Mouse (Mus musculus) kidney, embryonic 16.5 days (tissue): ENCODE measurements around the gene Cx3cl1. TPM values are rescaled to one million over a fixed set of nuclear protein-coding genes. Genes with fewer than 3 reads are reported as not detected.

Experiments used
- ATAC-seq: fragments of 200-750 bp; cut with Nextera tagmentation; 2 replicates; pipeline ENCODE4 v1.8.0; 2017; ENCODE audit warnings: moderate TSS enrichment; ENCODE audit not compliant: low FRiP score, low TSS enrichment
- H3K27ac ChIP-seq: fragments of 300-500 bp; sonication (generic); 2 replicates; pipeline ENCODE4 v1.5.1; 2014; ENCODE audit warnings: low read length
- H3K27me3 ChIP-seq: fragments of 300-500 bp; sonication (generic); 2 replicates; pipeline ENCODE4 v1.6.1; 2014; ENCODE audit warnings: low read length, control low read depth, mixed read lengths; ENCODE audit not compliant: insufficient read depth
- H3K36me3 ChIP-seq: fragments of 300-500 bp; sonication (generic); 2 replicates; pipeline ENCODE4 v1.6.1; 2014; ENCODE audit warnings: low read length, control low read depth, mixed read lengths; ENCODE audit not compliant: insufficient read depth
- H3K4me1 ChIP-seq: fragments of 300-500 bp; sonication (generic); 2 replicates; pipeline ENCODE4 v1.6.1; 2014; ENCODE audit warnings: low read length, control low read depth, mixed read lengths; ENCODE audit not compliant: insufficient read depth
- H3K4me2 ChIP-seq: fragments of 300-500 bp; sonication (generic); replicated peaks from 2 replicates; pipeline ENCODE4 v1.6.1; 2014; ENCODE audit warnings: low read depth, low read length
- H3K4me3 ChIP-seq: fragments of 300-500 bp; sonication (generic); 2 replicates; pipeline ENCODE4 v1.5.1; 2014; ENCODE audit warnings: mild to moderate bottlenecking, low read length
- H3K9ac ChIP-seq: fragments of 300-500 bp; sonication (generic); replicated peaks from 2 replicates; pipeline ENCODE4 v1.6.1; 2014; ENCODE audit warnings: low read length
- H3K9me3 ChIP-seq: fragments of 300-500 bp; sonication (generic); 2 replicates; pipeline ENCODE4 v1.6.1; 2016; ENCODE audit warnings: low read length, control low read depth
- WGBS: fragments of 180-500 bp; shearing (Covaris S2); extraction: QIAGEN DNeasy Blood & Tissue Kit; methylation state at CpG from one replicate; pipeline ENCODE4 v1.1.7; 2014; 5-methylcytosine and 5-hydroxymethylcytosine counted together
- polyA plus RNA-seq: library from polyadenylated mRNA; unstranded; fragments of >200 nt; fragmentation: Nextera tagmentation; extraction: Ambion mirVana; gene quantifications from 2 replicates; pipeline ENCODE4 v1.2.1, GENCODE M21; 2015

The Cx3cl1 gene
- polyA plus RNA-seq, 1 experiment from 2014 or later: 12.8 TPM

DNA sequence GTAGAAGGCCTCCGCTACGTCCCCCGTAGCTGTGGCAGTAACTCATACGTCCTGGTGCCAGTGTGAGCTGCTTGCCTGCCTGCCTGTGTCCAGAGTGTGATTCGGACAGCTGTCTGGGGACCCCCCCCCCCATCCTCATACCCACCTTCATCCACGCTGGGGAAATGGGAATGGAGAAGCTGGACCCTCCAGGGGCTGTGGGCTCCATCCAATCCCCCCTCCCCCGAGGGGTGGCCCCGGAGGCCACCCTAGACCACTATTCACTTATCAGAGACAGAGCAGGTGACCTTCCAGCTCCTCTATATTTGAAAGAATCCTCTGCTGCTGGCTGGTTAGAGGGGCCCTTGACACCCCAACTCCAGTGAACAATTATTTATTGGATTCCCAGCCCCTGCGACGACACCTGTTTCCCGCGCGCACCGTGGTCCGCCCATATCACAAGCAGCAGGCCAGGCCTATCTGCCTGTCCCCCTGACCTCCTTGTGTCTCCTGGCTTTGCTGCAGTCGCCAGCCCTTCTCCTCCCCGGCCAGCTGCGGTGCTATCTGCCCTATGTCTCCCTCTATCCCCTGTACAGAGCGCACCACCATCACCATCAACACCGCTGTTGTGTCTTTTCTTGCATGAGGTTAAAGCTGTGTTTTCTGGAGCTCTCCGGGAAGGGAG, 8.8 kb downstream of the Cx3cl1 start:
- Histone ChIP-seq H3K27me3 (no peaks in the 10 kb centered on the region), H3K36me3 (no peaks in the 10 kb centered on the region), H3K9me3 (no peaks in the 10 kb centered on the region), H3K4me3 (no peak overlapping the region), H3K4me2 (no peak overlapping the region), H3K9ac (no peak overlapping the region), H3K27ac (no peak overlapping the region), H3K4me1 (peaks cover 35% of the 10 kb centered on the region)
- WGBS: 87% methylated on average over 21 of the region's 21 CpGs
- ATAC-seq: no peak

- no peaks in the 10 kb centered on the region for H3K36me3 ChIP-seq
- no peaks in the 10 kb centered on the region for H3K9me3 ChIP-seq
- peak overlapping the region; percentile 32 for H3K4me2 ChIP-seq
- ATAC-seq: no peak
- no peak overlapping the region for H3K4me3 ChIP-seq
- no peak overlapping the region for H3K9ac ChIP-seq
- H3K27me3 ChIP-seq: no peaks in the 10 kb centered on the region
- 58% methylated on average over 7 of the region's 7 CpGs for WGBS
- H3K27ac ChIP-seq: peak overlapping the region; percentile 56
- peaks cover 35% of the 10 kb centered on the region for H3K4me1 ChIP-seq
Observed at GRCm38 (mm10) chr8:94781155-94781837, 9.5 kb downstream of the Cx3cl1 start.

- H3K36me3 ChIP-seq: no peaks in the 10 kb centered on the region
- H3K4me3 ChIP-seq: no peak overlapping the region
- ATAC-seq: peak; percentile 90
- no peaks in the 10 kb centered on the region for H3K9me3 ChIP-seq
- WGBS: 8% methylated on average over 11 of the region's 11 CpGs
- no peaks in the 10 kb centered on the region for H3K27me3 ChIP-seq
- H3K9ac ChIP-seq: no peak overlapping the region
- H3K27ac ChIP-seq: peak overlapping the region; percentile 56
- H3K4me1 ChIP-seq: peaks cover 35% of the 10 kb centered on the region
- H3K4me2 ChIP-seq: peak overlapping the region; percentile 32
Observed at GRCm38 (mm10) chr8:94781838-94782235, 10.0 kb downstream of the Cx3cl1 start.

DNA sequence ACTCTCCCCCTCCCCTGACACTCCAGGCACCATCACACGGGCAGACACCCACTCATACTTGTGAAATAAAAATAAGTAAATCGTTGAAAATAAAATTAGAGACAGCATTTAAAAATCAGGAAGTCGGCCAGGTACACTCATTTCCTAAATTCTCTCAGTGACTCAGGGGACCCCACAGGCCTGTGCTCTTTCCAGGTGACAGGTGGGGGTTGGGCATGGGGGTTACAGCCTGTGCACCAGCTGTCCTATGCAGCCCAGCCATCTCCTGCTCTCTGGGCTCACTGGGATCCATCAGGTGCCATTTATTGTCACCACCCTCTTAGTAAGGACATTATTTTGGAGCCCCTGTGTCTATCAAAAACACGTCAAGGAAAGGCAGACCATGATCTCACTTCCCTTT, 12.1 kb downstream of the Cx3cl1 start:
- no peak for ATAC-seq
- Histone ChIP-seq H3K27me3 (no peaks in the 10 kb centered on the region), H3K9me3 (no peaks in the 10 kb centered on the region), H3K9ac (no peak overlapping the region), H3K27ac (no peak overlapping the region), H3K4me2 (no peak overlapping the region), H3K4me3 (no peak overlapping the region), H3K4me1 (peaks cover 22% of the 10 kb centered on the region), H3K36me3 (no peaks in the 10 kb centered on the region)
- 65% methylated on average over 4 of the region's 4 CpGs for WGBS

- Histone ChIP-seq H3K9me3 (no peaks in the 10 kb centered on the region), H3K9ac (no peak overlapping the region), H3K4me3 (no peak overlapping the region), H3K27ac (no peak overlapping the region), H3K4me2 (no peak overlapping the region), H3K27me3 (no peaks in the 10 kb centered on the region), H3K4me1 (peaks cover 18% of the 10 kb centered on the region), H3K36me3 (no peaks in the 10 kb centered on the region)
- no peak for ATAC-seq
- WGBS: 59% methylated on average over 12 of the region's 12 CpGs
Observed at GRCm38 (mm10) chr8:94785247-94785985, 13.6 kb downstream of the Cx3cl1 start.

GRCm38 (mm10) chr8:94785995-94786595, 14.3 kb downstream of the Cx3cl1 start:
- no peak overlapping the region for H3K4me3 ChIP-seq
- no peak overlapping the region for H3K4me2 ChIP-seq
- H3K9ac ChIP-seq: no peak overlapping the region
- no peaks in the 10 kb centered on the region for H3K27me3 ChIP-seq
- no peaks in the 10 kb centered on the region for H3K9me3 ChIP-seq
- ATAC-seq: no peak
- no peak overlapping the region for H3K27ac ChIP-seq
- peaks cover 14% of the 10 kb centered on the region for H3K4me1 ChIP-seq
- WGBS: 71% methylated on average over 6 of the region's 6 CpGs
- no peaks in the 10 kb centered on the region for H3K36me3 ChIP-seq

GRCm38 (mm10) chr8:94787524-94788501, 16.0 kb downstream of the Cx3cl1 start:
- H3K4me3 ChIP-seq: no peak overlapping the region
- no peaks in the 10 kb centered on the region for H3K36me3 ChIP-seq
- H3K9ac ChIP-seq: no peak overlapping the region
- peak; percentile 68 for ATAC-seq
- WGBS: 59% methylated on average over 15 of the region's 15 CpGs
- no peaks in the 10 kb centered on the region for H3K27me3 ChIP-seq
- no peaks in the 10 kb centered on the region for H3K9me3 ChIP-seq
- no peaks in the 10 kb centered on the region; the same call in 1 of the 2 replicates for H3K4me1 ChIP-seq
- H3K4me2 ChIP-seq: no peak overlapping the region
- peak overlapping the region; percentile 77 for H3K27ac ChIP-seq

DNA sequence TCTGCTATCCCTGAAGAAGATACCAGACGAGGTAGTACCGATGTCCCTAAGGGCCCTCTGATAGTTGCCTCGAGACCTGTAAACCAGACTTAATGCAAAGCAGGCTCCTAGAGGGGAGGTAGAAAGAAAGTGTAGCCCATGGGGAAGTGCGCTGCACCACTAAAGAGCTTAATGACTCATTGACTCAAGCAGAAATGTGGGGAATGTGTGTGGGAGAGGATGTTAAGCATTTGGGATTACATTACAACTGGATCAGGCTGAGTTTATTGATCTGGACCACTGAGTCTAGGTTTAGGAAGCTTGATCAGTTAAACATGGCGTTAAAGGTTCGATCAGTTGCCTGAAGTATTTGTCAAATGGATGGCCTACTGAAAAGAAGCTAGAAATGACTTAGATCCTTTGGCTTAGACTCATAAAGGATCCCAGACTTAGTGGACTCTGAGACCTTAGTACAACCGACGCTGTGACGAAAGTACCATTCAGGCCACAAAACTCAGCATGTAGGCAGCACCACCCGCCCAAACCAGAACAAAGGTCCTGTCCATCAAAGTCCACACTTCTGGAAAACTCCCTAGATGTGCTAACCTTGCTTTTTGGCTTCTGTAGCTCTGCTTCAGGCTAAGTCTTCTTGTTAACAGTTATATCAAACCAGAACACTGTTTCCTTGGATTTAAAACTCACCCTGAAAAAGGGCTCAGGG, 17.6 kb downstream of the Cx3cl1 start:
- H3K9me3 ChIP-seq: no peaks in the 10 kb centered on the region
- no peak overlapping the region for H3K27ac ChIP-seq
- no peaks in the 10 kb centered on the region for H3K27me3 ChIP-seq
- WGBS: 66% methylated on average over 10 of the region's 10 CpGs
- H3K4me2 ChIP-seq: no peak overlapping the region
- ATAC-seq: no peak
- H3K4me3 ChIP-seq: no peak overlapping the region
- no peaks in the 10 kb centered on the region for H3K4me1 ChIP-seq
- H3K9ac ChIP-seq: no peak overlapping the region
- no peaks in the 10 kb centered on the region for H3K36me3 ChIP-seq
